Mouse (Mus musculus): ENCODE measurements at regions not wholly inside any gene's neighbourhood (a gene's known extent, or its start where the extent isn't known, plus 50 kb on each side); places are given as distances from the start of the nearest gene placed in this dataset.

DNA sequence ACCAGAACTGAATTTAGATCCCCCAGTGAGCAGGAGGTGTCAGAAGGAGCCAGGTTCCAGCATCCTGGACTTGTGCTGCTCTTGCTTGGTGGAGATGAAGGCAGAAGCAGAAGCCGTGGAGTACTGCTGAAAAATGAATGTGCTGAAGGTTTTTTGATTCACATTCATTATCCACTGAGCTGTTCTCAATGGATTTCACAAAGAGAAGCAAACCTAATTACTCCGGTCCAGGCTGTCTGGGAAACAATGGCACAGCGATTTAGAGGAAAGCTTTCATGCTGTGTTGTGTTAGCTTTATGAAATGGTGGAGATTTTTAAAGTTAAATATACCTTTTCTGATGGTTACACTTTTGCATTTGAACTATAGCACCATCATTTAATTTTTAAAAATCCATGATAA lies 535.3 kb upstream of the Adgrl3 start:
- H3K4me1 ChIP-seq (ENCODE audit: insufficient read depth, low read length) = no peaks in the 10 kb centered on the region
- 13% methylated on average over 3 of the region's 3 CpGs for WGBS
- H3K27me3 ChIP-seq (ENCODE audit: insufficient read depth, low read length) = no peaks in the 10 kb centered on the region
- no peak overlapping the region for H3K9ac ChIP-seq (replicated peaks; ENCODE audit: low read length)
- no peak overlapping the region for H3K4me2 ChIP-seq (ENCODE audit: low read depth, low read length)
- TF ChIP-seq CTCF (IDR thresholded peaks at IDR 0.05; ENCODE audit: low read depth) = no peak
- no peak overlapping the region for H3K4me3 ChIP-seq (ENCODE audit: low read length)
- DNase-seq (ENCODE audit: low spot score) (peak; percentile 12), ATAC-seq (no peak)
- H3K9me3 ChIP-seq (ENCODE audit: low read length) = no peaks in the 10 kb centered on the region
- H3K27ac ChIP-seq = no peak overlapping the region
- H3K36me3 ChIP-seq (ENCODE audit: insufficient read depth, low read length) = no peaks in the 10 kb centered on the region

DNA sequence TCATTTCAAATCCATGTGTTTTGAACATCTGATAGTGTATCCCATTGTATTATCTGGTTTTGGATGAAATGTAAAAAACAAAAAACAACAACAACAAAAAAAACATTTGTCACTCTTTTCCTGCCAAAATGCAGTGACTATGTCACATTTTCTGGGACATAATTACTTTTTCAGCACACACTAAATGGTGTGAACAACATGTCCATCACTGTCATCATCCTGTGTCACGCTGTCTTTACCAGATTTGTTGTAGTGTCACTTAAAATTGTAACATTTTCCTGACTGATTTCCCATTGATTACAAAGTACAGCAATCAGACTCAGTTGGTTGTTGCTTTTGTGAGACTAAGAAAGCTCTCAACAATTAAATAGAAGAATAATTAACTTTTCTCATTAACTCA lies 531.6 kb upstream of the Adgrl3 start:
- no peaks in the 10 kb centered on the region for H3K27me3 ChIP-seq (ENCODE audit: insufficient read depth, low read length)
- H3K4me2 ChIP-seq (ENCODE audit: low read depth, low read length) = no peak overlapping the region
- no peak for TF ChIP-seq CTCF (IDR thresholded peaks at IDR 0.05; ENCODE audit: low read depth)
- H3K4me1 ChIP-seq (ENCODE audit: insufficient read depth, low read length) = no peaks in the 10 kb centered on the region
- no peaks in the 10 kb centered on the region for H3K36me3 ChIP-seq (ENCODE audit: insufficient read depth, low read length)
- ATAC-seq (no peak), DNase-seq (ENCODE audit: low spot score) (no peak)
- WGBS = 77% methylated on average over 1 of the region's 1 CpGs
- no peak overlapping the region for H3K4me3 ChIP-seq (ENCODE audit: low read length)
- no peaks in the 10 kb centered on the region for H3K9me3 ChIP-seq (ENCODE audit: low read length)
- H3K9ac ChIP-seq (replicated peaks; ENCODE audit: low read length) = no peak overlapping the region
- H3K27ac ChIP-seq = no peak overlapping the region

DNA sequence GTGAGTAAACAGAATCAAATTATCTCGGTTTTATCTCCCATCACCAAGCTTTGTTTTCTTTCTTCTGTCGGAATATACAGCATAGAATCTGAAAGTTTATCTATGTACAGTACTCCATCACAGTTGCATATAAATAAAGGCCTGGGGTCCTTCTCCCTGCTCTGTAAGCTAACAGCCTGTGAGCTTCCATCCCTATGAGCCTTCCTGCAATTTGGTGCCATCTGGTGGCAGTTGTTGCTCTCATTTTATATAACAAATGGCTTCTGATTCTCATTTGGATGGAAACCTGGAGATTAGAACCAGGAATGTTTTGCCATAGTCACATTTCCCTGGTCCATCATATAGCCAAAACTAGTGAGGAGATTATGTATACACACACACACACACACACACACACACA lies 511.3 kb upstream of the Adgrl3 start:
- no peaks in the 10 kb centered on the region for H3K36me3 ChIP-seq (ENCODE audit: insufficient read depth, low read length)
- no peak overlapping the region for H3K9ac ChIP-seq (replicated peaks; ENCODE audit: low read length)
- H3K4me3 ChIP-seq (ENCODE audit: low read length) = no peak overlapping the region
- H3K4me2 ChIP-seq (ENCODE audit: low read depth, low read length) = no peak overlapping the region
- H3K4me1 ChIP-seq (ENCODE audit: insufficient read depth, low read length) = no peaks in the 10 kb centered on the region
- ATAC-seq (no peak), DNase-seq (ENCODE audit: low spot score) (peak; percentile 81)
- peak; percentile 77 for TF ChIP-seq CTCF (IDR thresholded peaks at IDR 0.05; ENCODE audit: low read depth)
- no peaks in the 10 kb centered on the region for H3K27me3 ChIP-seq (ENCODE audit: insufficient read depth, low read length)
- H3K27ac ChIP-seq = no peak overlapping the region
- 33% methylated on average over 2 of the region's 2 CpGs for WGBS
- H3K9me3 ChIP-seq (ENCODE audit: low read length) = no peaks in the 10 kb centered on the region

DNA sequence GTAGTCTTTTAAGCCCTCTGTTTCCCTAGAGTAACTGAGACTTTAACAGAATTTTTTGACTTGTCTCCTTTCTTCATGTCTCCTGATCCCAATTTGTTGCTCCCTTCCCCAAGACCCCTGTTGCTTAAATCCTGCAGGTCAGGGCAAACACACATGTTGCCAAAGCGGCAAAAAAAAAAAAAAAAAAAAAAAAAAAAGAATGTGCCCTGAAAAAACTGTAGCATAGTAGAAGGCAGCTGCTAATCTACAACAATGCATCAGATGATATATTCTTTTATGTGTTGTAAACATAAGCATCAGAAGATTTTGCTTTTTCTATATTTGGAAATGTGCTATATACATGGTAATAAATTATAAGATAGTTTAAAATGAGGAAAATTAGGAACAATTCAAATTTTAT lies 479.9 kb upstream of the Adgrl3 start:
- H3K4me3 ChIP-seq (ENCODE audit: low read length) = no peak overlapping the region
- WGBS = 65% methylated on average over 1 of the region's 1 CpGs
- ATAC-seq = no peak
- H3K9ac ChIP-seq (replicated peaks; ENCODE audit: low read length) = no peak overlapping the region
- no peaks in the 10 kb centered on the region for H3K27me3 ChIP-seq (ENCODE audit: insufficient read depth, low read length)
- no peaks in the 10 kb centered on the region for H3K4me1 ChIP-seq (ENCODE audit: insufficient read depth, low read length)
- H3K36me3 ChIP-seq (ENCODE audit: insufficient read depth, low read length) = no peaks in the 10 kb centered on the region
- no peak for TF ChIP-seq CTCF (IDR thresholded peaks at IDR 0.05; ENCODE audit: low read depth)
- DNase-seq (ENCODE audit: low spot score) = no peak
- no peak overlapping the region for H3K4me2 ChIP-seq (ENCODE audit: low read depth, low read length)
- no peaks in the 10 kb centered on the region for H3K9me3 ChIP-seq (ENCODE audit: low read length)
- no peak overlapping the region for H3K27ac ChIP-seq

DNA sequence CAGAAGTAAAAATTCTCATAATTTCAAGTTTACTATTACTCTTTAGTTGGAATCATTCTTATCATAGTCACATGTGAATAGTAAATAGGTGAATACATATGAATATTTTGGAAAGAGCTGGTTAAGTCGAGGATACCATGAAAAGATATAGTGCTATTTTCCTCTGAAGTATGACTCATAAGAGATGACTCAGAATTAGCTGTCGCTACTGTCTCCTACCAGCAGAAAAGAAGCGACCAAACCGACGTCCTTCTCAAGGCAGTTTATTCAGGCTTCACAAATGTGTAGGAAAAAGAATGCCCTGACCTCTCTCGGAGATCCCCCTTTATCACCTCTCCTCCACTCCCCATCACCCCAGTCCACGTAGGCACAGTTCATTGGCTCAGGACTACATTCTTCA lies 468.3 kb upstream of the Adgrl3 start:
- H3K9ac ChIP-seq (replicated peaks; ENCODE audit: low read length) = no peak overlapping the region
- H3K9me3 ChIP-seq (ENCODE audit: low read length) = no peaks in the 10 kb centered on the region
- H3K4me1 ChIP-seq (ENCODE audit: insufficient read depth, low read length) = no peaks in the 10 kb centered on the region
- no peak for TF ChIP-seq CTCF (IDR thresholded peaks at IDR 0.05; ENCODE audit: low read depth)
- DNase-seq (ENCODE audit: low spot score) = no peak
- no peak overlapping the region for H3K4me2 ChIP-seq (ENCODE audit: low read depth, low read length)
- 78% methylated on average over 7 of the region's 7 CpGs for WGBS
- no peaks in the 10 kb centered on the region for H3K36me3 ChIP-seq (ENCODE audit: insufficient read depth, low read length)
- H3K27me3 ChIP-seq (ENCODE audit: insufficient read depth, low read length) = no peaks in the 10 kb centered on the region
- no peak overlapping the region for H3K4me3 ChIP-seq (ENCODE audit: low read length)
- H3K27ac ChIP-seq = no peak overlapping the region
- ATAC-seq = no peak

DNA sequence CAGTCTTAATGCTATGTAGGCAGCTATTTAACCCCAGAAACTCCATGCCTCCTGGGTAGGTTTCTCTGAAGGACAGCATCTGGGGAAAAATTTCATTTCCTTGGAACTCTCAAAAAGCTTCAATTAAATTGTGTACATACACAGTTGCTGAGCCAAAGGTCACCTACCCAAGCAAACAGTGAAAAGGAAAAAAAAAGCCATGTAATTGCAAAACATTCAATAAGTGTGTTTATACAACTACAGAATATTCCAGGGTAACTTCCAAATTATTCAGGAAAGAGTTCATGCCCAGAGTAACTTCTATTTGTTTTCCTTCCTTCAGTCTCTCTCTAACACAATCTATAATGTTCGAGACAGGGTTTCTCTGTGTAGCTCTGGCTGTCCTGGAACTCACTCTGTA lies 441.2 kb upstream of the Adgrl3 start:
- Histone ChIP-seq H3K27me3 (ENCODE audit: insufficient read depth, low read length) (no peaks in the 10 kb centered on the region), H3K27ac (no peak overlapping the region), H3K4me3 (ENCODE audit: low read length) (no peak overlapping the region), H3K9me3 (ENCODE audit: low read length) (no peaks in the 10 kb centered on the region), H3K4me2 (ENCODE audit: low read depth, low read length) (no peak overlapping the region), H3K36me3 (ENCODE audit: insufficient read depth, low read length) (no peaks in the 10 kb centered on the region), H3K4me1 (ENCODE audit: insufficient read depth, low read length) (no peaks in the 10 kb centered on the region), H3K9ac (replicated peaks; ENCODE audit: low read length) (no peak overlapping the region)
- DNase-seq (ENCODE audit: low spot score) (no peak), ATAC-seq (no peak)
- WGBS = 93% methylated on average over 1 of the region's 1 CpGs
- no peak for TF ChIP-seq CTCF (IDR thresholded peaks at IDR 0.05; ENCODE audit: low read depth)

DNA sequence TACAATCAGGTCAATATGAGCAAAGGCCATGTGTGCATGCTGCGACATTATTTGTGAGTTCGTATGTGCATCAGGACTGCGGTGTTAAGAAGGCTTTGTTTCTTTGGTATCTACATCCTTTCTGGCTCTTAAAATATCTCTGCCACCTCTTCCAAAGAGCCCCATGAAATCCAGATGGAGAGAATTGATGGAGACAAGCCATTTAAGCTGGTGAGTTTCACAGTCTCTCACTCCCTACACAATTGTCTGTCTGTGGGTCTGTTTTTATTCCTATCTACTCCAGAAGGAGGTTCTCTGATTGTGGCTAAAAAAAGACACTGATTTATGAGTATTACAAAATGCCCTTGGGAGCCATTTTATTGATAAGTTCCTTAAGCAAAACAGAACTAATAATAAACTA lies 408.4 kb upstream of the Adgrl3 start:
- Histone ChIP-seq H3K36me3 (ENCODE audit: insufficient read depth, low read length) (no peaks in the 10 kb centered on the region), H3K4me1 (ENCODE audit: insufficient read depth, low read length) (no peaks in the 10 kb centered on the region), H3K4me3 (ENCODE audit: low read length) (no peak overlapping the region), H3K27ac (no peak overlapping the region), H3K27me3 (ENCODE audit: insufficient read depth, low read length) (no peaks in the 10 kb centered on the region), H3K4me2 (ENCODE audit: low read depth, low read length) (no peak overlapping the region), H3K9ac (replicated peaks; ENCODE audit: low read length) (no peak overlapping the region), H3K9me3 (ENCODE audit: low read length) (no peaks in the 10 kb centered on the region)
- DNase-seq (ENCODE audit: low spot score) (no peak), ATAC-seq (no peak)
- no peak for TF ChIP-seq CTCF (IDR thresholded peaks at IDR 0.05; ENCODE audit: low read depth)
- WGBS = 96% methylated on average over 3 of the region's 3 CpGs
